Mouse (Mus musculus) hindbrain, embryonic 11.5 days (tissue): ENCODE measurements around the gene Slc25a13. TPM values are rescaled to one million over a fixed set of nuclear protein-coding genes. Genes with fewer than 3 reads are reported as not detected.

Experiments used
- ATAC-seq: fragments of 200-750 bp; cut with Nextera tagmentation; 2 replicates; pipeline ENCODE4 v1.8.0; 2017; ENCODE audit warnings: mild to moderate bottlenecking, moderate TSS enrichment, moderate library complexity; ENCODE audit not compliant: low FRiP score
- DNase-seq: peaks from one replicate; pipeline ENCODE4 v3.0.0-alpha.2; 2015; ENCODE audit warnings: low spot score
- H3K27ac ChIP-seq: fragments of 300-500 bp; sonication (generic); 2 replicates; pipeline ENCODE4 v1.5.1; 2014; ENCODE audit warnings: mild to moderate bottlenecking, low read depth, low read length
- H3K27me3 ChIP-seq: fragments of 300-500 bp; sonication (generic); 2 replicates; pipeline ENCODE4 v1.6.1; 2014; ENCODE audit warnings: mild to moderate bottlenecking, low read length, moderate library complexity, mixed read lengths; ENCODE audit not compliant: control insufficient read depth, insufficient read depth
- H3K36me3 ChIP-seq: fragments of 300-500 bp; sonication (generic); 2 replicates; pipeline ENCODE4 v1.6.1; 2014; ENCODE audit warnings: mild to moderate bottlenecking, low read length, moderate library complexity, mixed read lengths; ENCODE audit not compliant: control insufficient read depth, insufficient read depth
- H3K4me1 ChIP-seq: fragments of 300-500 bp; sonication (generic); replicated peaks from 2 replicates; pipeline ENCODE4 v1.6.1; 2014; ENCODE audit warnings: low read length, mixed read lengths; ENCODE audit not compliant: control insufficient read depth, insufficient read depth
- H3K4me2 ChIP-seq: fragments of 300-500 bp; sonication (generic); replicated peaks from 2 replicates; pipeline ENCODE4 v1.6.1; 2014; ENCODE audit warnings: mild to moderate bottlenecking, low read depth, low read length
- H3K4me3 ChIP-seq: fragments of 300-500 bp; sonication (generic); 2 replicates; pipeline ENCODE4 v1.5.1; 2014; ENCODE audit warnings: low read depth, low read length
- H3K9ac ChIP-seq: fragments of 300-500 bp; sonication (generic); 2 replicates; pipeline ENCODE4 v1.6.1; 2014; ENCODE audit warnings: low read depth, low read length
- H3K9me3 ChIP-seq: fragments of 300-500 bp; sonication (generic); 2 replicates; pipeline ENCODE4 v1.6.1; 2016; ENCODE audit warnings: low read length; ENCODE audit not compliant: control insufficient read depth
- WGBS: fragments of 180-500 bp; shearing (Covaris S2); extraction: QIAGEN DNeasy Blood & Tissue Kit; methylation state at CpG from one replicate; pipeline ENCODE4 v1.1.7; 2014; 5-methylcytosine and 5-hydroxymethylcytosine counted together
- polyA plus RNA-seq: library from polyadenylated mRNA; unstranded; fragments of >200 nt; fragmentation: Nextera tagmentation; extraction: Ambion mirVana; gene quantifications from 2 replicates; pipeline ENCODE4 v1.2.1, GENCODE M21; 2014

Slc25a13 gene
- 31.0 and 32.5 TPM in 2 replicates for polyA plus RNA-seq

GRCm38 (mm10) chr6:6216507-6217285 lies at the start of gene Slc25a13:
TSS of gene Slc25a13 (minus strand) at chr6:6217173.
- WGBS: under 1% methylated on average over 51 of the region's 51 CpGs
- ATAC-seq (peak; percentile 97), DNase-seq (peak; percentile 80)
- Histone ChIP-seq H3K27ac (no peak within 1 kb of the TSS), H3K36me3 (no peaks in the 10 kb centered on the region), H3K4me1 (no peaks in the 10 kb centered on the region), H3K27me3 (no peaks in the 10 kb centered on the region), H3K9ac (peak within 1 kb of the TSS; percentile 78), H3K4me3 (peak within 1 kb of the TSS; percentile 66), H3K4me2 (peak within 1 kb of the TSS; percentile 87), H3K9me3 (no peaks in the 10 kb centered on the region)

- Histone ChIP-seq H3K36me3 (no peaks in the 10 kb centered on the region), H3K9ac (no peak overlapping the region), H3K9me3 (no peaks in the 10 kb centered on the region), H3K27ac (no peak overlapping the region), H3K4me3 (no peak overlapping the region), H3K4me2 (no peak overlapping the region), H3K4me1 (no peaks in the 10 kb centered on the region), H3K27me3 (no peaks in the 10 kb centered on the region)
- 83% methylated on average over 7 of the region's 7 CpGs for WGBS
- ATAC-seq (no peak), DNase-seq (no peak)
These were observed 48.8 kb upstream of the Slc25a13 start for GRCm38 (mm10) chr6:6265761-6266160.

- no peak for DNase-seq
- Histone ChIP-seq H3K9ac (no peak overlapping the region), H3K27me3 (no peaks in the 10 kb centered on the region), H3K27ac (no peak overlapping the region), H3K4me1 (no peaks in the 10 kb centered on the region), H3K36me3 (no peaks in the 10 kb centered on the region), H3K4me3 (no peak overlapping the region), H3K9me3 (no peaks in the 10 kb centered on the region), H3K4me2 (no peak overlapping the region)
- WGBS: 88% methylated on average over 4 of the region's 4 CpGs
- no peak for ATAC-seq
These were observed 46.4 kb upstream of the Slc25a13 start for GRCm38 (mm10) chr6:6263293-6263911.

- ATAC-seq (no peak), DNase-seq (no peak)
- Histone ChIP-seq H3K4me2 (no peak overlapping the region), H3K36me3 (no peaks in the 10 kb centered on the region), H3K27me3 (no peaks in the 10 kb centered on the region), H3K9ac (no peak overlapping the region), H3K9me3 (no peaks in the 10 kb centered on the region), H3K4me1 (no peaks in the 10 kb centered on the region), H3K27ac (no peak overlapping the region), H3K4me3 (no peak overlapping the region)
- 60% methylated on average over 4 of the region's 4 CpGs for WGBS
These were observed 43.9 kb upstream of the Slc25a13 start for GRCm38 (mm10) chr6:6260917-6261316.

- Histone ChIP-seq H3K4me2 (no peak overlapping the region), H3K9ac (no peak overlapping the region), H3K4me3 (no peak overlapping the region), H3K36me3 (no peaks in the 10 kb centered on the region), H3K27me3 (no peaks in the 10 kb centered on the region), H3K27ac (no peak overlapping the region), H3K4me1 (no peaks in the 10 kb centered on the region), H3K9me3 (no peaks in the 10 kb centered on the region)
- ATAC-seq (no peak), DNase-seq (no peak)
- WGBS: 60% methylated on average over 7 of the region's 7 CpGs
These were observed 31.5 kb upstream of the Slc25a13 start for GRCm38 (mm10) chr6:6248500-6248899.

- DNase-seq (no peak), ATAC-seq (no peak)
- no peak overlapping the region for H3K27ac ChIP-seq
- no peak overlapping the region for H3K4me3 ChIP-seq
- H3K27me3 ChIP-seq: no peaks in the 10 kb centered on the region
- no peak overlapping the region for H3K4me2 ChIP-seq
- WGBS: 84% methylated on average over 1 of the region's 1 CpGs
- no peaks in the 10 kb centered on the region for H3K9me3 ChIP-seq
- H3K9ac ChIP-seq: no peak overlapping the region
- H3K4me1 ChIP-seq: no peaks in the 10 kb centered on the region
- H3K36me3 ChIP-seq: no peaks in the 10 kb centered on the region
These were observed 26.9 kb upstream of the Slc25a13 start for GRCm38 (mm10) chr6:6243828-6244227.

GRCm38 (mm10) chr6:6242114-6242513 lies 25.1 kb upstream of the Slc25a13 start:
- Histone ChIP-seq H3K4me3 (no peak overlapping the region), H3K4me1 (no peaks in the 10 kb centered on the region), H3K9me3 (no peaks in the 10 kb centered on the region), H3K27me3 (no peaks in the 10 kb centered on the region), H3K9ac (no peak overlapping the region), H3K27ac (no peak overlapping the region), H3K36me3 (no peaks in the 10 kb centered on the region), H3K4me2 (no peak overlapping the region)
- WGBS: 84% methylated on average over 7 of the region's 7 CpGs
- DNase-seq (no peak), ATAC-seq (no peak)

GRCm38 (mm10) chr6:6236788-6237298 lies 19.9 kb upstream of the Slc25a13 start:
- DNase-seq: no peak
- Histone ChIP-seq H3K9ac (no peak overlapping the region), H3K27me3 (no peaks in the 10 kb centered on the region), H3K4me2 (no peak overlapping the region), H3K4me1 (no peaks in the 10 kb centered on the region), H3K36me3 (no peaks in the 10 kb centered on the region), H3K27ac (no peak overlapping the region), H3K9me3 (no peaks in the 10 kb centered on the region), H3K4me3 (no peak overlapping the region)
- no peak for ATAC-seq
- 93% methylated on average over 2 of the region's 2 CpGs for WGBS

GRCm38 (mm10) chr6:6230262-6230661 lies 13.3 kb upstream of the Slc25a13 start:
- Histone ChIP-seq H3K27me3 (no peaks in the 10 kb centered on the region), H3K4me3 (no peak overlapping the region), H3K4me1 (no peaks in the 10 kb centered on the region), H3K27ac (no peak overlapping the region), H3K4me2 (no peak overlapping the region), H3K36me3 (no peaks in the 10 kb centered on the region), H3K9ac (no peak overlapping the region), H3K9me3 (no peaks in the 10 kb centered on the region)
- DNase-seq: no peak
- WGBS: 92% methylated on average over 2 of the region's 2 CpGs
- no peak for ATAC-seq
